Mouse (Mus musculus): ENCODE measurements at regions not wholly inside any gene's neighbourhood (a gene's known extent, or its start where the extent isn't known, plus 50 kb on each side); places are given as distances from the start of the nearest gene placed in this dataset.

DNA sequence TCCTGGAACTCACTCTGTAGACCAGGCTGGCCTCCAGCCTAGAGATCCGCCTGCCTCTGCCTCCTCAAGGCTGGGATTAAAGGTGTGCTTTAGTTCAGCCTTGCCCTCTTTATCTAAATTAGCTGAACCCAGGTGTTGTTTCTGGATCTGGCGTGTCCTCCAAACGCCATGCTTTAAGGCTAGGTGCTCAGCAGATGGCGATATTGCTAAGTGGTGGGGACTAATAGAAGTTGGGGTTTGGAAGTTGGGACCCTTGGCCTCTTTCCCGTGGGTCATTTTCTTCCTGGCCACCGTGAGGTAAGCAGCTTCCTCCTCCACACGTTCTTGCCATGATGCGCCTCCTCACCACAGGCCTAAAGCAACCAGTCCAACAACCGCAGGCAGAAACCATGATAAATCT lies 91.3 kb downstream of the Cd83 start:
- no peak for TF ChIP-seq POLR2A (IDR thresholded peaks at IDR 0.05; ENCODE audit: borderline replicate concordance, insufficient read depth, low read length)
- peak; percentile 33; the same call in 1 of the 2 replicates for TF ChIP-seq CTCF (IDR thresholded peaks at IDR 0.05; ENCODE audit: borderline replicate concordance, insufficient read depth, low read depth, low read length)

Measured in cerebellum, adult 2 months (tissue).